Mouse (Mus musculus): Measurements from ENCODE around the gene Eri2. TPM values are rescaled to one million over a fixed set of nuclear protein-coding genes. Genes with fewer than 3 reads are reported as not detected.
A peak's percentile ranks its signal among the peaks of the same experiment; 100 is the strongest.

The Eri2 gene
- polyA plus RNA-seq, 1 experiment from 2014 or later, result 27.5 TPM

DNA sequence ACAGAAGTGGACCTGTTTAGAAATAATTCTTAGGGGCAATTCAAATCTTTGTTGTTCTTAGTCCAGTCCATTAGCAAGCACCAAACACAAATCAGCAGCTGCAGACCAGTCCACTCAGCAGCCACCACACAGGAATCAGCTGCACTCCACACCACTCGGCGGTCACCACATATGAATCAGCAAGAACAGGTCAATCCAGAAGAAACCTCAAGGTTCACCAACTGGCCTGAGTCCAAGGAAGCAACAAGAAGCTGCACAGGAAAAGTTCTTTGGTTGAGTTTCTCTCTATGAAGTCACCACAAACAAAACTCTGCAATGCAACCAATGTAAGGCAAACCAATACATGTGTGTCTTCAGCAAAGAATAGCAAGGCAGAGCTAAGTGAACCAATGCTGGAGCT is 66.2 kb downstream of the Eri2 start:
- 90% methylated on average over 2 of the region's 2 CpGs for WGBS
- no peak for ATAC-seq (ENCODE audit: insufficient number of reproducible peaks, insufficient read depth, low FRiP score, low read depth)

DNA sequence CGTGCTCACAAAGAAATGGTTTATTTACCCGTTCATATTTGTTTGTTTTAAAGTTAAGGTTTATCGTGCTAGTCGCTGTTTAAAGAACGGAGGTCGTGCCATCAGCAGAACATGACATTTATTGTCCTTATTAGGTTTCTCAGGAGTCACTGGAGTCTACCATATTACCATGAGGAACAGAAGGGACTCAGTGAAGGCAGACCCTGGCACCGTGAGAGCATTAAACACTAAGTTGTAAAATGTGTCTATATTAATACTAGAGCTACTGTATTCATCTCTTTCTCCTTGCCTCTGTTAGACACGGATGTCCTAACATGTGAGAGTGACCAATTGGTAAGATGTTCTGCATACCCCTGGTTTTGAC is 72.9 kb downstream of the Eri2 start:
- peak; percentile 12; the same call in 1 of the 2 replicates for ATAC-seq (ENCODE audit: insufficient number of reproducible peaks, insufficient read depth, low FRiP score, low read depth)
- peaks cover 23% of the 10 kb centered on the region for H3K36me3 ChIP-seq (ENCODE audit: control insufficient read depth, insufficient read depth, low read length)
- peak overlapping the region; percentile 76 for H3K4me2 ChIP-seq (replicated peaks; ENCODE audit: low read depth, low read length)
- peak overlapping the region; percentile 97 for H3K4me3 ChIP-seq (ENCODE audit: low read depth, low read length)
- peaks cover 4% of the 10 kb centered on the region; the same call in 1 of the 2 replicates for H3K4me1 ChIP-seq (ENCODE audit: control insufficient read depth, insufficient read depth, low read length)
- no peaks in the 10 kb centered on the region for H3K9me3 ChIP-seq (ENCODE audit: control insufficient read depth, low read depth, low read length)
- no peaks in the 10 kb centered on the region for H3K27me3 ChIP-seq (ENCODE audit: control insufficient read depth, insufficient read depth, low read length)
- no peak overlapping the region for H3K27ac ChIP-seq (ENCODE audit: low read length)
- 12% methylated on average over 8 of the region's 8 CpGs for WGBS
- H3K9ac ChIP-seq (replicated peaks; ENCODE audit: low read depth, low read length), result peak overlapping the region; percentile 38

More for the DNA sequence above, 66.2 kb downstream of the Eri2 start:
- Histone ChIP-seq H3K9me3 (ENCODE audit: control insufficient read depth, low read depth, low read length) (no peaks in the 10 kb centered on the region), H3K4me3 (ENCODE audit: low read depth, low read length) (no peak overlapping the region), H3K27ac (ENCODE audit: low read length) (no peak overlapping the region), H3K4me2 (replicated peaks; ENCODE audit: low read depth, low read length) (no peak overlapping the region), H3K9ac (replicated peaks; ENCODE audit: low read depth, low read length) (no peak overlapping the region), H3K4me1 (ENCODE audit: control insufficient read depth, insufficient read depth, low read length) (no peaks in the 10 kb centered on the region), H3K36me3 (ENCODE audit: control insufficient read depth, insufficient read depth, low read length) (no peaks in the 10 kb centered on the region), H3K27me3 (ENCODE audit: control insufficient read depth, insufficient read depth, low read length) (no peaks in the 10 kb centered on the region)

- ATAC-seq (ENCODE audit: insufficient number of reproducible peaks, insufficient read depth, low FRiP score, low read depth), result peak; percentile 93
- no peaks in the 10 kb centered on the region for H3K27me3 ChIP-seq (ENCODE audit: control insufficient read depth, insufficient read depth, low read length)
- peaks cover 28% of the 10 kb centered on the region for H3K36me3 ChIP-seq (ENCODE audit: control insufficient read depth, insufficient read depth, low read length)
- under 1% methylated on average over 60 of the region's 60 CpGs for WGBS
- peaks cover 4% of the 10 kb centered on the region; the same call in 1 of the 2 replicates for H3K4me1 ChIP-seq (ENCODE audit: control insufficient read depth, insufficient read depth, low read length)
- peak within 1 kb of the TSS; percentile 76 for H3K9ac ChIP-seq (replicated peaks; ENCODE audit: low read depth, low read length)
- H3K27ac ChIP-seq (ENCODE audit: low read length), result peak within 1 kb of the TSS; percentile 58; the same call in 1 of the 2 replicates
- no peaks in the 10 kb centered on the region for H3K9me3 ChIP-seq (ENCODE audit: control insufficient read depth, low read depth, low read length)
- H3K4me3 ChIP-seq (ENCODE audit: low read depth, low read length), result peak within 1 kb of the TSS; percentile 97
- H3K4me2 ChIP-seq (replicated peaks; ENCODE audit: low read depth, low read length), result peak within 1 kb of the TSS; percentile 76
These were observed 73.5 kb downstream of the Eri2 start, which contains the start of gene Thumpd1 for GRCm38 (mm10) chr7:119720253-119720946. TSS of gene Thumpd1 (minus strand) at chr7:119720798.

Other genes with a start within 250 kb of the Eri2 start
- gene Acsm2, start 239.7 kb downstream of the Eri2 start, polyA plus RNA-seq (2014; fragmentation: Nextera tagmentation; extraction: Ambion mirVana), result not detected in 2 replicates
- gene Acsm1, start 187.0 kb downstream of the Eri2 start, polyA plus RNA-seq (2014; fragmentation: Nextera tagmentation; extraction: Ambion mirVana), result not detected in 2 replicates
- not detected in 2 replicates for gene Acsm4, start 104.0 kb downstream of the Eri2 start, polyA plus RNA-seq (2014; fragmentation: Nextera tagmentation; extraction: Ambion mirVana)
- 73.5 and 77.1 TPM in 2 replicates for gene Thumpd1, start 73.3 kb downstream of the Eri2 start, polyA plus RNA-seq (2014; fragmentation: Nextera tagmentation; extraction: Ambion mirVana)
- 11.0 and 11.6 TPM in 2 replicates for gene Acsm3, start 33.1 kb downstream of the Eri2 start, polyA plus RNA-seq (2014; fragmentation: Nextera tagmentation; extraction: Ambion mirVana)
- 22.9 and 25.0 TPM in 2 replicates for gene Rexo5, start 52 bp downstream of the Eri2 start, polyA plus RNA-seq (2014; fragmentation: Nextera tagmentation; extraction: Ambion mirVana)
- 8.6 and 10.7 TPM in 2 replicates for gene Lyrm1, start 101.8 kb upstream of the Eri2 start, polyA plus RNA-seq (2014; fragmentation: Nextera tagmentation; extraction: Ambion mirVana)
- gene Dcun1d3, start 102.2 kb upstream of the Eri2 start, polyA plus RNA-seq (2014; fragmentation: Nextera tagmentation; extraction: Ambion mirVana), result 5.5 and 8.4 TPM in 2 replicates